Mouse (Mus musculus): ENCODE data around the gene Dgkd.

DNA sequence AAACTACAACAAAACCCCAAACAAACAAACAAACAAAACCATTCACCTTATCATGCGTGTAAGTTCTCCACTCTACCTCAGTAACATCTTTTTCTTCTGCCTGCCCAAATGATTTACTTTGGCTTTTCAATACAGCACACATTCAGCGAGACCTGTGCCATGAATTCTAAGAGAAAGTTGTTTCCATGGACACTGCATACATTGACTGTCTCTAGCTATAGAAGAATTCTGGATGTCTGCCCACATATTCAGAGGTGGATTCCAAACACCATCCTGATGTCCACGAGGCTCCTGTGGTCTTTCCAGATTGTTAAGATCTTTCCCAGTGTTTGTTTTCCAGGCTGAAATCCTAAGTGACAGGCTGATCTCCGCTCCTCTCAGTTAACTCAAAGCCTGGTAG is 129.2 kb downstream of the Dgkd start:
- TF ChIP-seq POLR2A (IDR thresholded peaks at IDR 0.05; ENCODE audit: insufficient read depth, low read depth, low read length) (no peak), CTCF (IDR thresholded peaks at IDR 0.05) (no peak)
